Mouse (Mus musculus): ENCODE results near the gene Hikeshi. TPM values are rescaled to one million over a fixed set of nuclear protein-coding genes. Genes with fewer than 3 reads are reported as not detected.

Hikeshi gene
- 59.1 and 64.3 TPM in 2 replicates for polyA plus RNA-seq (2012; rRNA removed; ENCODE audit: low replicate concordance)

GRCm38 (mm10) chr7:89940571-89941463 lies at the start of gene Hikeshi:
Hikeshi (minus strand) TSS chr7:89941204.

DNA sequence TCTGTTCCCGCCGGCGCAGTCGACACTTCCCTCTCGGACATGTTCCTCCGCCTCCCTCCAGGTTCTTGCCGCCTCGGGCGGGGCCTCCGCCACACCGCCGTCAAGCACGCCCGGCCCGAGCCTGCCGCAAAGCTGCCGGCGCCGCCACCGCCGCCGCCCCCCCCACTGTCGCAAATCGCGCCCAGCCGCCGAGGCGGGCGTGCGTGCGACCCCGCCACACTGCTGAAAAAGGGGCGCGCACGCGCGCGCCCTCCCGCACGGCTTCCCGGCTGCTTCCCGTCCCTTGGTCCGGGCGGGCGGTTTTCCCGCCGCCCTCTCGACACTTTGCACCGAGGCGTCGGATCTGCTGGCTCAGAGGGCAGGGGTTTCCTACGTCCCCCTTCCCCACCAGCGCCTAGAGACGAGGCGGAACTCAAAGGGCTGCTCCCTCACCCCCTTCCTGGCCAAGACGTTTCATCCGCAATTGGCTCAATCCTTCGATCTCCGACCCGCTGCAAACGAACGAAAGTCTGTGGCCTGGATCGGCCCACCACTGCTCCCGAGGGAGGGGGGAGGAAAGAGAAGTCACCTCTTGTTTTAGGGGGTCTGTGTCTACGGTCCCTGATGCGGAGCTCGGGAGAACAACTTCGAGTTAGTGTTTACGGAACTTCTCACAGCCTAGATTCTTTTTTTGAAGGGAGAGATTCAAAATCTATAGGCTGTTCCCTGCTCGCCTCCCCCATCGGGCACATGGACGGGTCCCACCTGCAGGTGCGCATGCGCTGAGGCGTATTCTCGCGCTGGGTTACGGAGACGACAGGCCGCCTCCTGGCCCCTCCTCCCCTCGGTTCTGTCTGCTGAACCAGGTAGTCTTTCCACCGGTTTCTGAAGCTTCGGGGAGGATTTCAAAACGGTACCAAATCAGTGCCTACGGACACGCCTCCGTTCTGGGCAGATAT lies 39.8 kb upstream of the Hikeshi start, which contains the start of gene Eed:
Gene Eed, minus strand, starts transcription at position 499 of the 938 bp plus-strand sequence.

DNA sequence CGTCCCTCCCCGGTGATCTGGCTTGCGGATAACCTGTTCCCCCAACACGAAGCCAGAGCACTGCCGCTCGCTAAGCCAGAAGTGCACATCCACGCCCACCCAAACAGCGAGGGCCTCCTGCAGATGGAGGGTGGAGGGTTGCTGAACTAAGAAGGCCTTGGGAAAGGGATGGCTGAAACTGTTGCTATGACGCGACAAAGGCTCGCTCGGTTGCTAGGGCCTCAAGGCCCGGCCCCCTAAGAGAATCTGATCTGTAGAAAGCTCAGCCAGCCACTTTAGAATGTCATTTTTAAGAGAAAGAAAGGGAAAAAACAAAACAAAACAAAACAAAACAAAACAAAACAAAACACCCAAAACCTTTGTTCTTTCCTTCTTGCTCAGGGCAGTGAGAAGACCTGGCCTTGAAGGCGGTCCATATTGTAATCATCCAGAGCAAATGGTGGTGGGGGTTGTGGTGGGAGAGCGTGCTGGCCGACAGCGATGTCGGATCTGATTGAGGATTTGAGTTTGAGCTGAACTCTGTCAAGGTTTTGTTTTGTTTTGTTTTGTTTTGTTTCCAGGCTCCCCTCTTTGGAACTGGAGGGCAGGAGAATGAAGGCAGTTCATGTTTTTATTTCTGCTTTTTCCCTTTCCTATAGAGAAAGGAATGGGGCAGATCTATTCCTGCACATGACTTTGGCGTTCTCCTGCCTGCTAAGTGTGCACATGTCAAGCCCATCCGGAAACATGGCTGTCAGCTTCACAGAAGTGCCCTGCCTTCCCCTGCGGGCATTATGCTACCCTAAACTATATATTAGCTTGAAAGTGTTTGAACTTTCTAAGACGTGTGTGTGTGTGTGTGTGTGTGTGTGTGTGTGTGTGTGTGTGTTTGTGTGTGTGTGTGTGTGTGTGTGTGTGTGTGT lies 37.3 kb downstream of the Hikeshi start, which contains the start of gene Ccdc81:
Gene Ccdc81, minus strand, starts transcription at position 188 of the 902 bp plus-strand sequence.

Other genes with a start within 250 kb of the Hikeshi start
- gene Ccdc81, start 37.6 kb downstream of the Hikeshi start, polyA plus RNA-seq (2012; rRNA removed; ENCODE audit: low replicate concordance) = 0.49 TPM in 1 of 2 replicates, not detected in the other
- gene Eed, start 39.8 kb upstream of the Hikeshi start, polyA plus RNA-seq (2012; rRNA removed; ENCODE audit: low replicate concordance) = 10.6 and 16.5 TPM in 2 replicates
- gene Picalm, start 189.0 kb upstream of the Hikeshi start, polyA plus RNA-seq (2012; rRNA removed; ENCODE audit: low replicate concordance) = 88.0 and 88.1 TPM in 2 replicates